Mouse (Mus musculus) brain, embryonic 14.5 days (tissue): ENCODE measurements around the gene Tsfm. TPM values are rescaled to one million over a fixed set of nuclear protein-coding genes. Genes with fewer than 3 reads are reported as not detected.
A peak's percentile ranks its signal among the peaks of the same experiment; 100 is the strongest.

Experiments used
- DNase-seq: peaks from one replicate; pipeline ENCODE4 v3.0.0-alpha.2; 2011; ENCODE audit warnings: low read depth
- CTCF ChIP-seq: fragments of 200-500 bp; IDR thresholded peaks from 2 replicates; pipeline ENCODE4 v1.5.1; 2012; ENCODE audit warnings: inconsistent platforms, mild to moderate bottlenecking, moderate library complexity, borderline replicate concordance; ENCODE audit not compliant: insufficient read depth, insufficient read length; ENCODE audit errors: extremely low read depth
- POLR2A ChIP-seq: fragments of 200-500 bp; IDR thresholded peaks from 2 replicates; pipeline ENCODE4 v1.6.1; 2012; ENCODE audit warnings: mild to moderate bottlenecking, inconsistent platforms, borderline replicate concordance; ENCODE audit not compliant: poor library complexity, insufficient read depth, insufficient read length, severe bottlenecking; ENCODE audit errors: extremely low read depth
- polyA plus RNA-seq: library from polyadenylated mRNA; depleted of rRNA; stranded (reverse); fragments of >200 nt; gene quantifications from 2 replicates; pipeline ENCODE4 v1.2.3, GENCODE M21; 2012

Tsfm gene
- polyA plus RNA-seq, 1 experiment: 41.2 TPM

DNA sequence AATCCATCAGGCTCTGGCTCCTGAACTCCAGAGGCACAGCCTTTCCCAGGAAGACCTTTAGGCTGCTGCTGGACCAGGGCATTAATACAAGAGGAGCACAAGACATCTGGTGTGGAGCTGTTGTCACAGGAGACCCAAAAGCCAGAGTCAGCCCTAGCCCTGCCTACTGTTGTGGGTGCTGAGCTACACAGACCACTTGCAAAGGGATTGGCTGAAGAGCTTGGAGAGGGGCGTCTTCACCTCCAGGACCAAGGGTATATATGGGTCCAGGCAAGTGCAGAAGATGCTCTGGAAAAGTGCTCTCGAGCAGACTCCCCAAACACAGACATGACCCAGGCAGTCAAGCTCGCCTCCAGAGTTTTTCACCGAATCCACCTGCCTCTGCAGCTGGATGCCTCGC, 17.3 kb upstream of the Tsfm start, which contains the start of gene Cyp27b1:
Gene Cyp27b1 (plus strand): TSS at position 297 of the 400 bp plus-strand sequence.
- no peak for TF ChIP-seq CTCF
- TF ChIP-seq POLR2A: no peak
- no peak for DNase-seq

- no peak for DNase-seq
- no peak for TF ChIP-seq CTCF
- no peak for TF ChIP-seq POLR2A
Measured at GRCm38 (mm10) chr10:127043187-127043586, 12.5 kb upstream of the Tsfm start.

- TF ChIP-seq POLR2A (no peak), CTCF (no peak)
- DNase-seq: no peak
Measured at GRCm38 (mm10) chr10:127042468-127043115, 12.0 kb upstream of the Tsfm start.

GRCm38 (mm10) chr10:127041774-127042338, 11.2 kb upstream of the Tsfm start:
- TF ChIP-seq POLR2A: no peak
- TF ChIP-seq CTCF: no peak
- DNase-seq: peak; percentile 96

DNA sequence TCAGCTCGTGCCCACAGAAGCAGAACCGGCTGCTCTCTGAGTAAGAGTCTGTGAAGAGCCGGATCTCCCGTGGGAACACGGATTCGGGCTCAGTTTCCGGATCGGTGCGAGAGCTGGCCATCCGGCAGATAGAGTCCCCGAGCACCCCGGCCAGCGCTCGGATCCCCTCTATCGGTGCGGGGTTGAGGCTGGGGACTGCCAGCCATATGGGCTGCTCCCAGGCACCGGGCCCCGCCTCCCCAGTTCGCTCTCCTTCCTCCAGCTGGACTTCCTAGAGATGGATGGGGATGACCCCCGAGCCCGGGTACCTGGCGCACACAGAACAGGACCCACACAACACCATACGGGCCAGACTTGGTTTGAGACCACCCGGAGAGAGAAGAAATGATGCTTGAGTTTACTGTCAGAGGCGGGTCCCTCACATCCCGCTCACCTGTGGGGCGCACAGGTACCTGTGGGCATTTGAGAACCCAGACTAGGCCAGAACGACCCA, 10.7 kb upstream of the Tsfm start, which contains the start of the genes Mettl1 and Eef1akmt3:
Gene Mettl1 (plus strand): TSS at position 141 of the 493 bp plus-strand sequence.
Gene Eef1akmt3 (minus strand): TSS at position 240 of the 493 bp plus-strand sequence.
- DNase-seq: no peak
- TF ChIP-seq CTCF (no peak), POLR2A (no peak)

DNA sequence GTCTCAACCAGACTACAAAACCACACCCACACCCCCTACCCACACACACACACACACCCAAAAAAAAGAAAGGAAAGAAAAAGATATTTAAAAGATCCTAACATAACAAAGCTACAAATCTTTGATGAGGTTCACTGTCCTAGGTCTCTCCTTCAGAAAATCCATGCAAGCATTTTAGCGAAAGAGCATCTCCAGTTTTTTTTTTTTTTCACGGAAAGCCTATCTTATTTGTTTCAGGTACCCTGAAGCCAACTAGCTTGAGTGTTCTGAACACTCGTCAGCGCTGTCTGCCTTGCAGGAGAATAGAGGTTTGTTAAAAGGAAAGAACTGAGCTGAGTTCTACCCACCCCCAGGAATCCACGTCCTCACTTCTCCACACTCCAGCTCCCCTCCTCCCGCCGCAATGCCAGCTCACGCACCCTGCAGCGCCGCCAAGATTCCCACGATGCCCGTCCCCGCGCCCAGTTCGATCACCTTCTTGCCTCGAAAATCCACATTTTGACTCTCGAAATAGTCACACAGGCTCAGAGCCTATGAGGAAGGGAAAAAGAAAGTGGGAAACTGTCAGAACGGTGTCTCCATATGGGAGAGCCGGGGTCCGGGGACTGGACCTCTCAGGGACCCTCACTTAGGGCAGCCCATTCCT, 10.1 kb upstream of the Tsfm start:
- TF ChIP-seq POLR2A (no peak), CTCF (no peak)
- no peak for DNase-seq

DNA sequence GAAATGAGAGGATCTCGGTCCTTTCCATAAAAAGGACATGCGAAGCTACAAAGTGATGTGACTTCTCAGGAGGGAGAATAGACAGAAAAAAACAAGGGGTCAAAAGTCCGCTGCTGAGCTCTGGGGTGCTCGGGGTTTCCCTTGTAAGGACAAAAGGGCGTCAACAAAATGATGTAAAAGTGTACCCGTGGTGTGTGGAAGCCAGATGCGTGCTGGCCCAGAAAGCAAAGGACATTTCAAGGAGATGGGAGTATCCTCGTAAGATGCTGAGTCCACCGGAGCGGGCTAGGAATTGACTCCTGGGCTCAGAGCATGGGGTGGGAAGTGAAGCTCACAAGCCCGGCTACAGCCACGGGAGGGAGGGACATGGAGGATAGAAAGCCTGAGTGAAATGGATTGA, 7.0 kb upstream of the Tsfm start:
- no peak for DNase-seq
- TF ChIP-seq POLR2A: no peak
- no peak for TF ChIP-seq CTCF

DNA sequence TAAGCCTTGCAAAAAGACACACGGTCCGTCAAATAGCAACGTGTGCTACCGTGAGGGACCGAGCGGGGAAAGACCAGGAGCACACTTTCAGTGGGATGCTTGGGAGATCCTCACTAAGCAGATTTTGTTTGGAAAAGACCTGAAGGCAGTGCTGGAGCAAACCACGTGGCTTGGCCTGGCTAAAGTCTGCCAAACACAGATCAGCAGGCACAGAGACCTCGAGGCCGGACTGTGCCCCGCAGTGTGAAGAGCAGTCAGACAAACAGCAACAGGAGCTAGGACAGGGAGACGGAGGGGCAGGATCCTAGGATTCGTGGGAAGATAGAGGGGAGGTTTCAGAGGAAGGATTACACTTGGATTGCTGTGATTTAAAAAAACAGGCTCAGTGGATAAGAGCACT, 5.6 kb upstream of the Tsfm start:
- TF ChIP-seq POLR2A (no peak), CTCF (no peak)
- no peak for DNase-seq

DNA sequence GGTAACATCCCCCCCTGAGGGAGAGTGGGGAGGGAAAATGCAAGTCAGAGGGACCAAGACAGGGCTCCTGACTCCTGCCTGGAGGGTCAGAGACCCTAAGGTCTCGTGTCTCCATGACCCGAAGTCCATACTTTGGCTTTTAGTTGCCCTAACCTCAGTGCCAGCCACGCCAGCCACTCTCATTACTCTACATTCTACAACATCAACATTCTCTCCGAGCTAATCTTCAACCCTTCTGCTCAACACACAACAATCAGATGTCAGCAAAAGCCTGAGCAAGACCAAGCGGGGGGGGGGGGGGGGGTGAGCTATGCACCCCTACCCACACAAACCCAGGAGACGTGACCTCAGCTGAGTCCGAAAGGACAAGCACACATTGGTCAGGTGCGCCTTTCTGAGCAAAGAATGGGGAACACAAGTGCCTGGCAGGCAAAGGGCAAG, 2.7 kb upstream of the Tsfm start:
- DNase-seq: no peak
- TF ChIP-seq CTCF: no peak
- no peak for TF ChIP-seq POLR2A

DNA sequence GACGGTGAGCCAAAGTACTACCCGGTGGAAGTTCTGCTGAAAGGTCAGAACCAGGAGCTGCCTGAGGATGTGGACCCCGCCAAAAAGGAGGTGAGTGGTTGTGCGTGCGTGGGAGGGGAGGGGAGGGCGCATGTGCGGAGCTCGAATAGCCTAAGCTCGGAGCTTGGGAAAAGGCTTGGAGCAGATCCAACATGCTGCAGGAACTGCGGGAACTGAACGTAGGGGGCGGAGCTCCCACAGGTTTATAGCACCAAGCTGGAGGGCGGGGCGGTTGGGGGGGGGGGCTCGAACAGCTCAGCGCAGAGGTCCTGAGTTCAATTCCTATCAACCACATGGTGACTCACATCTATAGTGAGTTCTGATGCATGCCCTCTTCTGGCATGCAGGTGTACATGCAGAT, 12.2 kb downstream of the Tsfm start:
- no peak for DNase-seq
- TF ChIP-seq POLR2A: no peak
- no peak for TF ChIP-seq CTCF

GRCm38 (mm10) chr10:127017071-127017470, 13.6 kb downstream of the Tsfm start:
- no peak for TF ChIP-seq POLR2A
- no peak for TF ChIP-seq CTCF

DNA sequence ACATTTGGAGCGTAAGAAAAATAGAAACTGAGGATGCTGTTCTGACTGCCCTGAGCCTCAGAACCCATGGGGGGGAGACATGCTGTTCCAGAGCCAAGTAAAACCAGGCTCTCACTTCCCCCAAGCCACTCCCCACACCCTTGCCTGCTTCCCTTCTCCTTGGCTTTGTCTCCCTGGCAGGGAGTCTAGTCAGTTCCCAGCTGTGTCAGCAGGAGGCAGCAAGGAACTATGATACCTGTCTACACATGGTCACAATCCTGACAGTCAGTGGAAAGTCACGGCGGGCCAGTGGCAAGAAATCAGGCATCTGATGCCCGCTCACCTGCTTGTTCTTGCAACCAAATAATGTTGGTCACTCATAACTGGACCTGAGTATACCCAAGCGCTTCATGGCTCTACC, 14.2 kb downstream of the Tsfm start:
- TF ChIP-seq POLR2A (no peak), CTCF (peak; percentile 29; the same call in 1 of the 2 replicates)

More at GRCm38 (mm10) chr10:127017071-127017470, 13.6 kb downstream of the Tsfm start:
- DNase-seq: no peak

GRCm38 (mm10) chr10:127003806-127004205, 26.8 kb downstream of the Tsfm start:
- DNase-seq: no peak
- TF ChIP-seq CTCF (no peak), POLR2A (no peak)

More for the DNA sequence above, 14.2 kb downstream of the Tsfm start:
- no peak for DNase-seq
